In genomic region chr6:93004587-93005240, GRCm38 (mm10) we compare ENCODE assay signal across 13 mouse cellular contexts.
A peak's percentile ranks its signal among the peaks of the same experiment; 100 is the strongest.
DNase-seq lines count a peak whose midpoint lies in the region; ATAC-seq and TF ChIP-seq lines count a peak whose summit lies in the region.
"Had no signal": no experiment of that assay in that cellular context is flagged by ENCODE, and none has a peak within 500 bp of the region (broad histone marks: within the 10 kb centered on the region; RNA-seq: fewer than 3 reads in every experiment).

No protein-coding gene starts in this region.

- no peak overlapping the region for H3K27ac ChIP-seq in gastrocnemius, adult 2 months
- no peak overlapping the region for H3K27ac ChIP-seq in kidney, embryonic 14.5 days (ENCODE audit: low read depth, low read length)
- no peak overlapping the region for H3K27ac ChIP-seq in kidney, embryonic 15.5 days
- H3K27ac ChIP-seq: forebrain, embryonic 10.5 days; liver, embryonic 14.5 days; midbrain, embryonic 12.5 days had no signal

- no peak for ATAC-seq in kidney, embryonic 14.5 days (ENCODE audit: low FRiP score, low TSS enrichment)
- ATAC-seq in kidney, embryonic 15.5 days (replicated peaks; ENCODE audit: low FRiP score): no peak

- H3K36me3 ChIP-seq in kidney, embryonic 14.5 days (ENCODE audit: control insufficient read depth, insufficient read depth, low read length): no peaks in the 10 kb centered on the region
- no peaks in the 10 kb centered on the region for H3K36me3 ChIP-seq in kidney, embryonic 15.5 days
- H3K36me3 ChIP-seq: forebrain, embryonic 10.5 days; midbrain, embryonic 12.5 days had no signal

- no peaks in the 10 kb centered on the region for H3K27me3 ChIP-seq in kidney, embryonic 14.5 days (ENCODE audit: control insufficient read depth, insufficient read depth, low read length)
- no peaks in the 10 kb centered on the region for H3K27me3 ChIP-seq in kidney, embryonic 15.5 days
- H3K27me3 ChIP-seq: midbrain, embryonic 12.5 days had no signal

- H3K4me3 ChIP-seq in gastrocnemius, adult 2 months: no peak overlapping the region
- H3K4me3 ChIP-seq in kidney, embryonic 14.5 days (ENCODE audit: low read length): no peak overlapping the region
- no peak overlapping the region for H3K4me3 ChIP-seq in kidney, embryonic 15.5 days (replicated peaks)
- H3K4me3 ChIP-seq: forebrain, embryonic 10.5 days; midbrain, embryonic 12.5 days had no signal

- no peaks in the 10 kb centered on the region for H3K4me1 ChIP-seq in kidney, embryonic 14.5 days (ENCODE audit: control insufficient read depth, insufficient read depth, low read length)
- H3K4me1 ChIP-seq in kidney, embryonic 15.5 days: no peaks in the 10 kb centered on the region
- H3K4me1 ChIP-seq: forebrain, embryonic 10.5 days; midbrain, embryonic 12.5 days had no signal

- 61% methylated on average over 3 of the region's 3 CpGs for WGBS in kidney, embryonic 14.5 days
- WGBS in kidney, embryonic 15.5 days: 45% methylated on average over 3 of the region's 3 CpGs

- DNase-seq in gastrocnemius, adult 2 months: peak; percentile 22
- no peak for DNase-seq in gastrocnemius, adult 8-10 months (ENCODE audit: low spot score in 2 of 2)
- peak; percentile 28 for DNase-seq in lung, postnatal 10 days
- no peak for DNase-seq in lung, postnatal 14 days
- DNase-seq in brain, adult 2 months (ENCODE audit: low read depth, low spot score): peak; percentile 19
- DNase-seq in ovary, postnatal 36 days (ENCODE audit: low spot score): peak; percentile 29
- DNase-seq: cerebellum, adult 18-20 months; kidney, adult 11 months had no signal

- no peak overlapping the region for H3K4me2 ChIP-seq in kidney, embryonic 14.5 days (replicated peaks; ENCODE audit: low read depth, low read length)
- H3K4me2 ChIP-seq in kidney, embryonic 15.5 days: no peak overlapping the region
- H3K4me2 ChIP-seq: midbrain, embryonic 12.5 days had no signal

- TF ChIP-seq CTCF in gastrocnemius, adult 2 months (IDR thresholded peaks at IDR 0.05): no peak

- no peaks in the 10 kb centered on the region for H3K9me3 ChIP-seq in kidney, embryonic 14.5 days (ENCODE audit: control insufficient read depth, low read length)
- H3K9me3 ChIP-seq in kidney, embryonic 15.5 days (replicated peaks): no peaks in the 10 kb centered on the region
- H3K9me3 ChIP-seq: forebrain, embryonic 10.5 days; midbrain, embryonic 12.5 days had no signal

- H3K9ac ChIP-seq in kidney, embryonic 14.5 days (ENCODE audit: low read depth, low read length): no peak overlapping the region
- H3K9ac ChIP-seq in kidney, embryonic 15.5 days: no peak overlapping the region
- H3K9ac ChIP-seq: liver, embryonic 14.5 days; midbrain, embryonic 12.5 days had no signal

- intact Hi-C loops in gastrocnemius, adult 2 months (cut with DNase I): no loop called here

Comparison
In these comparisons a context has a peak if more than half of its experiments do, and no peak if none do; other contexts are left out.
1. DNase-seq: peak in gastrocnemius, adult 2 months (single experiment), lung, postnatal 10 days (single experiment), brain, adult 2 months (single experiment) and ovary, postnatal 36 days (single experiment); none in gastrocnemius, adult 8-10 months (0 of 2) and lung, postnatal 14 days (single experiment).